Comparison of ENCODE assay signal across 21 mouse cellular contexts in genomic region chr2:74977348-74977747, GRCm38 (mm10).
DNase-seq lines count a peak whose midpoint lies in the region; ATAC-seq and TF ChIP-seq lines count a peak whose summit lies in the region.
"Had no signal": no experiment of that assay in that cellular context is flagged by ENCODE, and none has a peak within 500 bp of the region (broad histone marks: within the 10 kb centered on the region; RNA-seq: fewer than 3 reads in every experiment).

No protein-coding gene starts in this region.

- H3K27ac ChIP-seq in gastrocnemius, adult 2 months: no peak overlapping the region
- no peak overlapping the region for H3K27ac ChIP-seq in kidney, postnatal 0 days
- H3K27ac ChIP-seq in kidney, embryonic 16.5 days (ENCODE audit: low read length): no peak overlapping the region
- H3K27ac ChIP-seq in thymus, adult 2 months (ENCODE audit: control insufficient read depth, insufficient read depth, low read length): no peak overlapping the region
- H3K27ac ChIP-seq in stomach, postnatal 0 days (replicated peaks): no peak overlapping the region
- H3K27ac ChIP-seq: embryonic facial prominence, embryonic 13.5 days; forebrain, embryonic 12.5 days; heart, embryonic 13.5 days; hindbrain, embryonic 15.5 days had no signal

- H3K9ac ChIP-seq in kidney, postnatal 0 days (ENCODE audit: low read depth, low read length): no peak overlapping the region
- no peak overlapping the region for H3K9ac ChIP-seq in kidney, embryonic 16.5 days (replicated peaks; ENCODE audit: low read length)
- H3K9ac ChIP-seq in stomach, postnatal 0 days (ENCODE audit: low read length): no peak overlapping the region
- H3K9ac ChIP-seq: embryonic facial prominence, embryonic 13.5 days; forebrain, embryonic 12.5 days; heart, embryonic 13.5 days; hindbrain, embryonic 15.5 days had no signal

- intact Hi-C loops in gastrocnemius, adult 2 months (cut with DNase I): no loop called here
- intact Hi-C loops in gastrocnemius, postnatal 14 days (cut with DNase I; ENCODE audit: low total_unique reads): no loop called here

- TF ChIP-seq POLR2A in thymus, adult 2 months (IDR thresholded peaks at IDR 0.05; ENCODE audit: control insufficient read depth, extremely low read depth, insufficient read depth, low read length, poor library complexity): no peak

- no peak for ATAC-seq in kidney, postnatal 0 days (replicated peaks; ENCODE audit: low FRiP score, low read depth)
- no peak for ATAC-seq in kidney, embryonic 16.5 days (ENCODE audit: low FRiP score, low TSS enrichment)
- ATAC-seq in stomach, postnatal 0 days (ENCODE audit: low FRiP score, low TSS enrichment): no peak
- ATAC-seq: forebrain, embryonic 16.5 days had no signal

- no peak for TF ChIP-seq EP300 in stomach, postnatal 0 days (optimal IDR thresholded peaks at IDR 0.05)

- no peaks in the 10 kb centered on the region for H3K36me3 ChIP-seq in kidney, postnatal 0 days (ENCODE audit: insufficient read depth, low read length)
- no peaks in the 10 kb centered on the region for H3K36me3 ChIP-seq in kidney, embryonic 16.5 days (ENCODE audit: insufficient read depth, low read length)
- H3K36me3 ChIP-seq in thymus, adult 2 months (ENCODE audit: control insufficient read depth, insufficient read depth, low read length): no peaks in the 10 kb centered on the region
- H3K36me3 ChIP-seq in stomach, postnatal 0 days (ENCODE audit: control insufficient read depth, insufficient read depth, low read length): no peaks in the 10 kb centered on the region
- H3K36me3 ChIP-seq: embryonic facial prominence, embryonic 13.5 days; forebrain, embryonic 12.5 days; heart, embryonic 13.5 days; hindbrain, embryonic 15.5 days had no signal

- WGBS in kidney, postnatal 0 days: 98% methylated on average over 3 of the region's 3 CpGs
- WGBS in kidney, embryonic 16.5 days: 97% methylated on average over 3 of the region's 3 CpGs
- 99% methylated on average over 3 of the region's 3 CpGs for WGBS in thymus, adult 2 months
- 96% methylated on average over 3 of the region's 3 CpGs for WGBS in stomach, postnatal 0 days

- H3K9me3 ChIP-seq in kidney, postnatal 0 days (replicated peaks; ENCODE audit: low read length): no peaks in the 10 kb centered on the region
- H3K9me3 ChIP-seq in kidney, embryonic 16.5 days (ENCODE audit: low read length): peaks cover 4% of the 10 kb centered on the region; the same call in 1 of the 2 replicates
- no peaks in the 10 kb centered on the region for H3K9me3 ChIP-seq in stomach, postnatal 0 days (ENCODE audit: control insufficient read depth, low read length)
- H3K9me3 ChIP-seq: embryonic facial prominence, embryonic 13.5 days; forebrain, embryonic 12.5 days; heart, embryonic 13.5 days; hindbrain, embryonic 15.5 days had no signal

- no peak overlapping the region for H3K4me3 ChIP-seq in gastrocnemius, adult 2 months
- H3K4me3 ChIP-seq in kidney, postnatal 0 days (replicated peaks; ENCODE audit: low read depth, low read length): no peak overlapping the region
- H3K4me3 ChIP-seq in kidney, embryonic 16.5 days (ENCODE audit: low read length): no peak overlapping the region
- H3K4me3 ChIP-seq in thymus, adult 2 months (ENCODE audit: control insufficient read depth, insufficient read depth, low read length): no peak overlapping the region
- no peak overlapping the region for H3K4me3 ChIP-seq in stomach, postnatal 0 days (ENCODE audit: low read depth, low read length)
- H3K4me3 ChIP-seq: embryonic facial prominence, embryonic 13.5 days; forebrain, embryonic 12.5 days; heart, embryonic 13.5 days; hindbrain, embryonic 15.5 days had no signal

- no peak overlapping the region for H3K4me2 ChIP-seq in kidney, postnatal 0 days (ENCODE audit: low read length)
- no peak overlapping the region for H3K4me2 ChIP-seq in kidney, embryonic 16.5 days (replicated peaks; ENCODE audit: low read depth, low read length)
- H3K4me2 ChIP-seq in stomach, postnatal 0 days (replicated peaks; ENCODE audit: low read depth): no peak overlapping the region
- H3K4me2 ChIP-seq: embryonic facial prominence, embryonic 13.5 days; forebrain, embryonic 12.5 days; heart, embryonic 13.5 days; hindbrain, embryonic 15.5 days had no signal

- H3K4me1 ChIP-seq in kidney, postnatal 0 days (replicated peaks; ENCODE audit: insufficient read depth, low read length): no peaks in the 10 kb centered on the region
- no peaks in the 10 kb centered on the region; the same call in 1 of the 2 replicates for H3K4me1 ChIP-seq in kidney, embryonic 16.5 days (ENCODE audit: insufficient read depth, low read length)
- no peaks in the 10 kb centered on the region for H3K4me1 ChIP-seq in thymus, adult 2 months (replicated peaks; ENCODE audit: control insufficient read depth, insufficient read depth, low read length)
- no peaks in the 10 kb centered on the region for H3K4me1 ChIP-seq in stomach, postnatal 0 days (replicated peaks; ENCODE audit: control insufficient read depth, insufficient read depth)
- H3K4me1 ChIP-seq: forebrain, embryonic 12.5 days; hindbrain, embryonic 15.5 days had no signal

- no peak for DNase-seq in gastrocnemius, adult 2 months
- DNase-seq in gastrocnemius, postnatal 14 days: no peak
- no peak for DNase-seq in kidney, postnatal 0 days (ENCODE audit: low spot score)
- peak; percentile 15 for DNase-seq in thymus, postnatal 4 days
- DNase-seq in thymus, adult 2 months: no peak
- no peak for DNase-seq in stomach, postnatal 0 days (ENCODE audit: low spot score)
- DNase-seq in embryo, embryonic 10.5 days (ENCODE audit: low spot score): no peak
- DNase-seq: adrenal gland, adult 8-10 months; adrenal gland, postnatal 36 days; B cell, adult 2 months; cerebellum, adult 8-10 months; cerebellum, postnatal 25 days; gastrocnemius, postnatal 36 days; heart, postnatal 36 days; kidney, adult 11 months had no signal

- H3K27me3 ChIP-seq in kidney, postnatal 0 days (ENCODE audit: insufficient read depth, low read length): no peaks in the 10 kb centered on the region
- H3K27me3 ChIP-seq in kidney, embryonic 16.5 days (ENCODE audit: insufficient read depth, low read length): no peaks in the 10 kb centered on the region
- no peaks in the 10 kb centered on the region for H3K27me3 ChIP-seq in thymus, adult 2 months (ENCODE audit: control insufficient read depth, insufficient read depth, low read length)
- no peaks in the 10 kb centered on the region for H3K27me3 ChIP-seq in stomach, postnatal 0 days (ENCODE audit: control insufficient read depth, insufficient read depth, low read length)
- H3K27me3 ChIP-seq: forebrain, embryonic 12.5 days; heart, embryonic 13.5 days; hindbrain, embryonic 15.5 days had no signal

- peak; percentile 3; the same call in 1 of the 2 replicates for TF ChIP-seq CTCF in gastrocnemius, adult 2 months (IDR thresholded peaks at IDR 0.05)
- TF ChIP-seq CTCF in kidney, postnatal 0 days (IDR thresholded peaks at IDR 0.05; ENCODE audit: low read depth): peak; percentile 18; the same call in 1 of the 2 replicates
- no peak for TF ChIP-seq CTCF in thymus, adult 2 months (IDR thresholded peaks at IDR 0.05; ENCODE audit: borderline replicate concordance, control insufficient read depth, extremely low read depth, insufficient read depth, low read length, poor library complexity)
- 0 out of 2 replicates have a peak, but pooled peaks have one; percentile 7 for TF ChIP-seq CTCF in stomach, postnatal 0 days (IDR thresholded peaks at IDR 0.05; ENCODE audit: low read depth)
